Mouse (Mus musculus): Measurements from ENCODE around the gene Fitm2.

DNA sequence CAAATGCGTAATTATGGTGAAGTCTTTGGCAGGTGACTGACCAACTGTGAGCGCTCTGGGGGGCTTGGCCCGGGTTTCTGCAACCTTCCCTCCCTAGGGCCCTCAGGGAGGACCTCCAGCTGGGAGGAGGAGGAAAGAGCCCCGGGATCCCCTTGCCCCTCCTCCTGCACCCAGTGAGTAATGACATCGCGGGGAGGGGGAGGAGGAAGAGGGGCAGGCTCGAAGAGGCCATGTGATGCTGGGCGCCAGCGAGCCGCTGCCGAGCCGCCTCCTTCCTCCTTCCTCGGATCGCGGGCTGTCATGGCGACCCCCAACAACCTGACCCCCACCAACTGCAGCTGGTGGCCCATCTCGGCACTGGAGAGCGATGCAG is 34.2 kb downstream of the Fitm2 start, which contains the start of gene Gdap1l1:
- TF ChIP-seq CTCF (IDR thresholded peaks at IDR 0.05; ENCODE audit: borderline replicate concordance, extremely low read depth, insufficient read depth, insufficient read length) = no peak
- 0 out of 2 replicates have a peak, but pooled peaks have one; percentile 14 for TF ChIP-seq POLR2A (IDR thresholded peaks at IDR 0.05; ENCODE audit: borderline replicate concordance, extremely low read depth, insufficient read depth, insufficient read length, poor library complexity, severe bottlenecking)

Data from brain, embryonic 14.5 days (tissue).